Mouse (Mus musculus) neural tube, embryonic 14.5 days (tissue): ENCODE results near the gene Ghr. TPM values are rescaled to one million over a fixed set of nuclear protein-coding genes. Genes with fewer than 3 reads are reported as not detected.

Source experiments
- ATAC-seq: fragments of 200-750 bp; cut with Nextera tagmentation; 2 replicates; pipeline ENCODE4 v1.8.0; 2017; ENCODE audit warnings: low read depth, mild to moderate bottlenecking, moderate TSS enrichment, moderate library complexity
- H3K27ac ChIP-seq: fragments of 300-500 bp; sonication (generic); 2 replicates; pipeline ENCODE4 v1.5.1; 2014; ENCODE audit warnings: low read depth, mild to moderate bottlenecking, control low read depth, low read length, moderate library complexity, mixed read lengths
- H3K27me3 ChIP-seq: fragments of 300-500 bp; sonication (generic); 2 replicates; pipeline ENCODE4 v1.6.1; 2014; ENCODE audit warnings: low read length; ENCODE audit not compliant: control insufficient read depth, insufficient read depth
- H3K36me3 ChIP-seq: fragments of 300-500 bp; sonication (generic); 2 replicates; pipeline ENCODE4 v1.6.1; 2014; ENCODE audit warnings: low read length, mixed read lengths; ENCODE audit not compliant: control insufficient read depth, insufficient read depth
- H3K4me1 ChIP-seq: fragments of 300-500 bp; sonication (generic); 2 replicates; pipeline ENCODE4 v1.6.1; 2014; ENCODE audit warnings: low read length; ENCODE audit not compliant: control insufficient read depth, insufficient read depth
- H3K4me2 ChIP-seq: fragments of 300-500 bp; sonication (generic); 2 replicates; pipeline ENCODE4 v1.6.1; 2014; ENCODE audit warnings: mild to moderate bottlenecking, low read depth, low read length, control low read depth
- H3K4me3 ChIP-seq: fragments of 300-500 bp; sonication (generic); 2 replicates; pipeline ENCODE4 v1.5.1; 2014; ENCODE audit warnings: low read depth, low read length, control low read depth, mixed read lengths
- H3K9ac ChIP-seq: fragments of 300-500 bp; sonication (generic); replicated peaks from 2 replicates; pipeline ENCODE4 v1.6.1; 2014; ENCODE audit warnings: low read depth, mild to moderate bottlenecking, control low read depth, low read length, mixed read lengths
- H3K9me3 ChIP-seq: fragments of 300-500 bp; sonication (generic); 2 replicates; pipeline ENCODE4 v1.6.1; 2016; ENCODE audit warnings: low read length; ENCODE audit not compliant: control insufficient read depth
- WGBS: fragments of 180-500 bp; shearing (Covaris S2); extraction: QIAGEN DNeasy Blood & Tissue Kit; methylation state at CpG from one replicate; pipeline ENCODE4 v1.1.7; 2014; 5-methylcytosine and 5-hydroxymethylcytosine counted together
- polyA plus RNA-seq: library from polyadenylated mRNA; unstranded; fragments of >200 nt; fragmentation: Nextera tagmentation; extraction: Ambion mirVana; gene quantifications from 2 replicates; pipeline ENCODE4 v1.2.1, GENCODE M21; 2014

Ghr gene
- polyA plus RNA-seq, 1 experiment from 2014 or later: 9.8 TPM

- no peaks in the 10 kb centered on the region for H3K4me1 ChIP-seq
- H3K27ac ChIP-seq: no peak overlapping the region
- H3K9ac ChIP-seq: no peak overlapping the region
- H3K27me3 ChIP-seq: no peaks in the 10 kb centered on the region
- no peak for ATAC-seq
- 86% methylated on average over 9 of the region's 9 CpGs for WGBS
- H3K4me2 ChIP-seq: no peak overlapping the region
- no peak overlapping the region for H3K4me3 ChIP-seq
- H3K36me3 ChIP-seq: no peaks in the 10 kb centered on the region
- no peaks in the 10 kb centered on the region for H3K9me3 ChIP-seq
These were observed 263.4 kb downstream of the Ghr start for GRCm38 (mm10) chr15:3319929-3320328.

GRCm38 (mm10) chr15:3316617-3317016 lies 266.7 kb downstream of the Ghr start:
- Histone ChIP-seq H3K4me1 (no peaks in the 10 kb centered on the region), H3K4me2 (no peak overlapping the region), H3K27ac (no peak overlapping the region), H3K36me3 (no peaks in the 10 kb centered on the region), H3K9me3 (no peaks in the 10 kb centered on the region), H3K27me3 (no peaks in the 10 kb centered on the region), H3K9ac (no peak overlapping the region), H3K4me3 (no peak overlapping the region)
- no peak for ATAC-seq
- 91% methylated on average over 2 of the region's 2 CpGs for WGBS

- Histone ChIP-seq H3K9ac (no peak overlapping the region), H3K27ac (no peak overlapping the region), H3K9me3 (no peaks in the 10 kb centered on the region), H3K4me1 (no peaks in the 10 kb centered on the region), H3K4me2 (no peak overlapping the region), H3K36me3 (no peaks in the 10 kb centered on the region), H3K27me3 (no peaks in the 10 kb centered on the region), H3K4me3 (no peak overlapping the region)
- no peak for ATAC-seq
These were observed 270.4 kb downstream of the Ghr start for GRCm38 (mm10) chr15:3312937-3313336.

GRCm38 (mm10) chr15:3309856-3310255 lies 273.4 kb downstream of the Ghr start:
- Histone ChIP-seq H3K27me3 (no peaks in the 10 kb centered on the region), H3K9ac (no peak overlapping the region), H3K9me3 (no peaks in the 10 kb centered on the region), H3K4me2 (no peak overlapping the region), H3K36me3 (no peaks in the 10 kb centered on the region), H3K4me3 (no peak overlapping the region), H3K27ac (no peak overlapping the region), H3K4me1 (no peaks in the 10 kb centered on the region)
- ATAC-seq: no peak
- 88% methylated on average over 3 of the region's 3 CpGs for WGBS

DNA sequence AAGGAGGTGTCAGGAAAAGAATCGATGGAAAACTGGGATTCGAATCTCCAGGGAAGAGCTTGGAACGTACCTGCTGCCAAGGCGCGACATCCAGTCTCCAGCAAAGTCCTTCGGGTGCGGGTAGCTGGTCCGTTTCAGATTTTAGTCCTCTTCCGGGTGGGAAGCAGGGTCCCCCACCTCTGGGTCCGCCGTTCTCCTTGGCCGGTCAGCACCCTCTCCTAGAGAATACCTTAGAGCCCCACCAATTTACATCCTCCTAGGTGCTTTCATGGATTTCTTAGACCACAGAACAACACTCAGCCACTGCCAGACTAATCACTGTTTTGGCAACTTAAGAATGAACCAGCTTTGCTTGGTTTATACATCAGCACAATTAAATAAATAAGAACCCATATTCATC lies 279.9 kb downstream of the Ghr start, which contains the start of gene Ccdc152:
Gene Ccdc152, minus strand, starts transcription at position 101 of the 400 bp plus-strand sequence.
- Histone ChIP-seq H3K27ac (no peak within 1 kb of the TSS), H3K4me3 (no peak within 1 kb of the TSS), H3K4me1 (no peaks in the 10 kb centered on the region), H3K9me3 (no peaks in the 10 kb centered on the region), H3K4me2 (no peak within 1 kb of the TSS), H3K36me3 (no peaks in the 10 kb centered on the region), H3K9ac (no peak within 1 kb of the TSS), H3K27me3 (no peaks in the 10 kb centered on the region)
- ATAC-seq: no peak
- WGBS: 92% methylated on average over 12 of the region's 12 CpGs

- 77% methylated on average over 4 of the region's 4 CpGs for WGBS
- ATAC-seq: no peak
- no peak overlapping the region for H3K4me2 ChIP-seq
- no peaks in the 10 kb centered on the region for H3K9me3 ChIP-seq
- H3K36me3 ChIP-seq: no peaks in the 10 kb centered on the region
- no peaks in the 10 kb centered on the region for H3K27me3 ChIP-seq
- no peak overlapping the region for H3K4me3 ChIP-seq
- no peaks in the 10 kb centered on the region for H3K4me1 ChIP-seq
- H3K27ac ChIP-seq: no peak overlapping the region
- H3K9ac ChIP-seq: no peak overlapping the region
These were observed 282.8 kb downstream of the Ghr start for GRCm38 (mm10) chr15:3300361-3301100.

DNA sequence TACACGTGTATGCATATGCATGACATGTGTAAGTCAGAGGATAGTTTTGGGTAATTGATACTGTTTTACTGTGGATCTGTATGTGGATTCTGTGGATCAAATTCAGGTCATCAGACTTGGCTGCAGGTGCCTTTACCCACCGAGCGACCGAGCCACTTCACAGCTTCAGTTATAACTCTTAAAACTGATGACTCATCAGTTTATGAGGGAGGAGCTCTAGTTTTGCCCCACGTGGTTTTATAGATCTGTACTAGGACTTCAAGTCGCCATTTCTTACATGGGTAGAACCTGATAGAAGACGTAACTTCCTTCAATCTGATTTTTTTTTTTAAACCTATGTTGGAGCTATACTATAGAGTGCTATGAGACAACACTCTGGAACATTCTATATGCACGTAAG lies 285.7 kb downstream of the Ghr start:
- ATAC-seq: no peak
- no peaks in the 10 kb centered on the region for H3K9me3 ChIP-seq

GRCm38 (mm10) chr15:3295986-3296385 lies 287.3 kb downstream of the Ghr start:
- no peak for ATAC-seq
- no peaks in the 10 kb centered on the region for H3K27me3 ChIP-seq
- no peaks in the 10 kb centered on the region for H3K36me3 ChIP-seq
- no peak overlapping the region for H3K9ac ChIP-seq
- H3K9me3 ChIP-seq: no peaks in the 10 kb centered on the region
- no peaks in the 10 kb centered on the region for H3K4me1 ChIP-seq
- H3K4me3 ChIP-seq: no peak overlapping the region
- no peak overlapping the region for H3K4me2 ChIP-seq
- 88% methylated on average over 1 of the region's 1 CpGs for WGBS
- no peak overlapping the region for H3K27ac ChIP-seq

More for the DNA sequence above, 285.7 kb downstream of the Ghr start:
- H3K4me2 ChIP-seq: no peak overlapping the region
- no peaks in the 10 kb centered on the region for H3K36me3 ChIP-seq
- no peaks in the 10 kb centered on the region for H3K4me1 ChIP-seq
- no peak overlapping the region for H3K9ac ChIP-seq
- no peaks in the 10 kb centered on the region for H3K27me3 ChIP-seq
- no peak overlapping the region for H3K4me3 ChIP-seq
- 88% methylated on average over 8 of the region's 8 CpGs for WGBS
- no peak overlapping the region for H3K27ac ChIP-seq

DNA sequence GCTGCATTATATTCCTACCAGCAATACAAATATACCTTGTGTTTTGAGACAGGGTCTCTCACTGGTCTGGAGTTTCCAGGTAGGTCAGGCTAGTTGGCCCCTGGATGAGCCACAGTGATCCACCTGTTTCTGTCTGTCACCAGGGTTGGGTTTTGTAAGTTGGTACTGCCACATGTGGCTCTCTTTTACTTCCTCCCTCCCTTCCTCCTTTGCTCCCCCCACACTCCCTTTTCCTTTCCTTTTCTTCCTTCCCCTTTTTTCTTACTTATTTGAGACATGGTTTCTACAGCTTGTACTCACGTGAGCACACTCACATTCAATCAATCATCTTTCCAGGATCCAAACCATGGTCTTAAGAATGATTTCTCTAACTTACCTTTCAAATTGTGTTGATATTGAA lies 289.8 kb downstream of the Ghr start:
- no peak for ATAC-seq
- 74% methylated on average over 1 of the region's 1 CpGs for WGBS
- H3K4me3 ChIP-seq: no peak overlapping the region
- H3K27me3 ChIP-seq: no peaks in the 10 kb centered on the region
- no peak overlapping the region for H3K9ac ChIP-seq
- H3K4me2 ChIP-seq: no peak overlapping the region
- no peaks in the 10 kb centered on the region for H3K9me3 ChIP-seq
- H3K4me1 ChIP-seq: no peaks in the 10 kb centered on the region
- H3K27ac ChIP-seq: no peak overlapping the region
- no peaks in the 10 kb centered on the region for H3K36me3 ChIP-seq
